Mouse (Mus musculus) gastrocnemius, postnatal 10 days (tissue): ENCODE results near the gene Gipc1. TPM values are rescaled to one million over a fixed set of nuclear protein-coding genes. Genes with fewer than 3 reads are reported as not detected.

ENCODE experiments used
- DNase-seq: peaks from one replicate; pipeline ENCODE4 v3.0.0; 2021; ENCODE audit warnings: mixed read lengths
- long read RNA-seq, 2 experiments: library from polyadenylated mRNA; stranded (forward); transcript quantifications; one replicate each; pipeline ENCODE4 v2.0.0; 2021
- total RNA-seq, 2 experiments: library from RNA; stranded (reverse); gene quantifications; 2 replicates each; pipeline ENCODE4 v1.2.3; 2021

Gipc1 gene
- total RNA-seq = 10 to 100 TPM; 28.0 to 34.5 TPM
- long read RNA-seq, experiment 1, transcript Gipc1-201 (7 exons, 1,522 nt) = major isoform, 57 of 77 reads
- long read RNA-seq, experiment 1, partial matches to known transcripts = 13 of 77 reads
- long read RNA-seq, experiment 1, other reads (novel, unspliced or antisense) = 7 of 77 reads
- long read RNA-seq, experiment 2, transcript Gipc1-201 (7 exons, 1,522 nt) = major isoform, 57 of 67 reads
- long read RNA-seq, experiment 2, partial matches to known transcripts = 9 of 67 reads
- long read RNA-seq, experiment 2, other reads (novel, unspliced or antisense) = 1 of 67 reads

- DNase-seq = peak; percentile 90
Measured at GRCm38 (mm10) chr8:83652030-83652743, at the start of gene Gipc1. Gene Gipc1 (plus strand): TSS chr8:83652677.

- DNase-seq = peak; percentile 99
Measured at GRCm38 (mm10) chr8:83607661-83608397, 44.6 kb upstream of the Gipc1 start, which contains the start of the genes Tecr and Dnajb1. Gene Tecr (minus strand): TSS chr8:83607971. Gene Dnajb1 (plus strand): TSS chr8:83608193.

- peak; percentile 82 for DNase-seq
Measured at GRCm38 (mm10) chr8:83608398-83608829, 44.1 kb upstream of the Gipc1 start.

GRCm38 (mm10) chr8:83609086-83609485, 43.4 kb upstream of the Gipc1 start:
- no peak for DNase-seq

- no peak for DNase-seq
Measured at GRCm38 (mm10) chr8:83609547-83610180, 42.8 kb upstream of the Gipc1 start.

GRCm38 (mm10) chr8:83611921-83612320, 40.6 kb upstream of the Gipc1 start:
- no peak for DNase-seq

- DNase-seq = no peak
Measured at GRCm38 (mm10) chr8:83613695-83614094, 38.8 kb upstream of the Gipc1 start.

GRCm38 (mm10) chr8:83616625-83617024, 35.9 kb upstream of the Gipc1 start:
- DNase-seq = no peak

- no peak for DNase-seq
Measured at GRCm38 (mm10) chr8:83617111-83617510, 35.4 kb upstream of the Gipc1 start.

- no peak for DNase-seq
Measured at GRCm38 (mm10) chr8:83618566-83618965, 33.9 kb upstream of the Gipc1 start.

GRCm38 (mm10) chr8:83619568-83620285, 32.8 kb upstream of the Gipc1 start:
- no peak for DNase-seq

- no peak for DNase-seq
Measured at GRCm38 (mm10) chr8:83621691-83622388, 30.6 kb upstream of the Gipc1 start.

- DNase-seq = peak; percentile 89
Measured at GRCm38 (mm10) chr8:83622389-83622989, 30.0 kb upstream of the Gipc1 start.

GRCm38 (mm10) chr8:83623549-83623948, 28.9 kb upstream of the Gipc1 start:
- DNase-seq = no peak

- no peak for DNase-seq
Measured at GRCm38 (mm10) chr8:83624739-83625138, 27.7 kb upstream of the Gipc1 start.

GRCm38 (mm10) chr8:83625676-83626299, 26.7 kb upstream of the Gipc1 start:
- DNase-seq = no peak

- DNase-seq = no peak
Measured at GRCm38 (mm10) chr8:83632083-83632707, 20.3 kb upstream of the Gipc1 start.

- no peak for DNase-seq
Measured at GRCm38 (mm10) chr8:83638856-83639255, 13.6 kb upstream of the Gipc1 start.

GRCm38 (mm10) chr8:83639649-83640048, 12.8 kb upstream of the Gipc1 start:
- DNase-seq = no peak

GRCm38 (mm10) chr8:83647511-83647910, 5.0 kb upstream of the Gipc1 start:
- DNase-seq = no peak
